Mouse (Mus musculus) embryonic facial prominence, embryonic 11.5 days (tissue): ENCODE measurements around the gene Tomt. TPM values are rescaled to one million over a fixed set of nuclear protein-coding genes. Genes with fewer than 3 reads are reported as not detected.

ENCODE experiments used
- ATAC-seq: fragments of 200-750 bp; cut with Nextera tagmentation; replicated peaks from 2 replicates; pipeline ENCODE4 v1.8.0; 2017; ENCODE audit warnings: low read depth; ENCODE audit not compliant: insufficient number of reproducible peaks, low FRiP score, low TSS enrichment
- DNase-seq: peaks from one replicate; pipeline ENCODE4 v3.0.0-alpha.2; 2015; ENCODE audit warnings: low spot score
- H3K27ac ChIP-seq: fragments of 300-500 bp; sonication (generic); replicated peaks from 2 replicates; pipeline ENCODE4 v1.5.1; 2014; ENCODE audit warnings: mild to moderate bottlenecking, low read depth, low read length, control low read depth
- H3K27me3 ChIP-seq: fragments of 300-500 bp; sonication (generic); 2 replicates; pipeline ENCODE4 v1.6.1; 2014; ENCODE audit warnings: mild to moderate bottlenecking, low read length, moderate library complexity, mixed read lengths; ENCODE audit not compliant: control insufficient read depth, insufficient read depth
- H3K36me3 ChIP-seq: fragments of 300-500 bp; sonication (generic); replicated peaks from 2 replicates; pipeline ENCODE4 v1.6.1; 2014; ENCODE audit warnings: low read depth, mild to moderate bottlenecking, low read length, moderate library complexity, mixed read lengths; ENCODE audit not compliant: control insufficient read depth, insufficient read depth
- H3K4me1 ChIP-seq: fragments of 300-500 bp; sonication (generic); 2 replicates; pipeline ENCODE4 v1.6.1; 2014; ENCODE audit warnings: low read length, mixed read lengths; ENCODE audit not compliant: control insufficient read depth, insufficient read depth
- H3K4me2 ChIP-seq: fragments of 300-500 bp; sonication (generic); 2 replicates; pipeline ENCODE4 v1.6.1; 2014; ENCODE audit warnings: low read depth, mild to moderate bottlenecking, control low read depth, low read length, moderate library complexity
- H3K4me3 ChIP-seq: fragments of 300-500 bp; sonication (generic); 2 replicates; pipeline ENCODE4 v1.5.1; 2014; ENCODE audit warnings: low read depth, low read length, control low read depth
- H3K9ac ChIP-seq: fragments of 300-500 bp; sonication (generic); replicated peaks from 2 replicates; pipeline ENCODE4 v1.6.1; 2014; ENCODE audit warnings: mild to moderate bottlenecking, control low read depth, low read length
- H3K9me3 ChIP-seq: fragments of 300-500 bp; sonication (generic); replicated peaks from 2 replicates; pipeline ENCODE4 v1.6.1; 2016; ENCODE audit warnings: mild to moderate bottlenecking, low read length, inconsistent platforms, mixed read lengths; ENCODE audit not compliant: control insufficient read depth
- WGBS: fragments of 180-500 bp; shearing (Covaris S2); extraction: QIAGEN DNeasy Blood & Tissue Kit; methylation state at CpG from one replicate; pipeline ENCODE4 v1.1.7; 2014; 5-methylcytosine and 5-hydroxymethylcytosine counted together
- polyA plus RNA-seq: library from polyadenylated mRNA; unstranded; fragments of >200 nt; fragmentation: Nextera tagmentation; extraction: Ambion mirVana; gene quantifications from 2 replicates; pipeline ENCODE4 v1.2.1, GENCODE M21; 2014

Gene Tomt
- polyA plus RNA-seq, 1 experiment from 2014 or later = 0.27 TPM

DNA sequence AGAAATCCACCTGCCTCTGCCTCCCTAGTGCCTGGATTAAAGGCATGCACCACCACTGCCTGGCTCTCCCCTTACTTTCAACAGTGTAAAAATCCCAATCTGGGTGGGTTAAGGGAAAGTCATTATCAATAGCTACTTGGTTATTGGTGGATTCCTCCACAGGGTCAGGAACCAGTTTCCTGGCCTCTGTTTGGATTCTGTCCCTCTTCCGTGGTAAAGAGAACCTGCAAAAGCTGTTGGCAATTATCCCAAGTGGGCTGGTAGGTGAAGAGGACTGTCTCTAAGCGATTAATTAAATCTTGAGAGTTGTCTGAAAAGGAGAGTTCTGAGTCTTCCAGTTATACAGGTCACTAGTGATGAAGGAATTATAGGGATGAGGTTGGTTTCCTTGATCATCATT lies 32.2 kb upstream of the Tomt start:
- H3K4me1 ChIP-seq = no peaks in the 10 kb centered on the region
- no peak for DNase-seq
- no peak overlapping the region for H3K4me3 ChIP-seq
- no peaks in the 10 kb centered on the region; the same call in 1 of the 2 replicates for H3K36me3 ChIP-seq
- ATAC-seq = no peak
- H3K9ac ChIP-seq = no peak overlapping the region
- H3K27ac ChIP-seq = no peak overlapping the region
- H3K4me2 ChIP-seq = no peak overlapping the region
- 74% methylated on average over 2 of the region's 2 CpGs for WGBS
- no peaks in the 10 kb centered on the region for H3K9me3 ChIP-seq
- H3K27me3 ChIP-seq = no peaks in the 10 kb centered on the region

GRCm38 (mm10) chr7:101937569-101937968 lies 31.4 kb upstream of the Tomt start:
- H3K9ac ChIP-seq = no peak overlapping the region
- no peaks in the 10 kb centered on the region for H3K27me3 ChIP-seq
- 94% methylated on average over 4 of the region's 4 CpGs for WGBS
- ATAC-seq (no peak), DNase-seq (no peak)
- no peak overlapping the region for H3K4me2 ChIP-seq
- no peaks in the 10 kb centered on the region; the same call in 1 of the 2 replicates for H3K36me3 ChIP-seq
- no peaks in the 10 kb centered on the region for H3K4me1 ChIP-seq
- H3K9me3 ChIP-seq = no peaks in the 10 kb centered on the region
- H3K27ac ChIP-seq = no peak overlapping the region
- H3K4me3 ChIP-seq = no peak overlapping the region

GRCm38 (mm10) chr7:101936996-101937395 lies 30.8 kb upstream of the Tomt start:
- Histone ChIP-seq H3K4me2 (no peak overlapping the region), H3K27ac (no peak overlapping the region), H3K4me1 (no peaks in the 10 kb centered on the region), H3K36me3 (no peaks in the 10 kb centered on the region; the same call in 1 of the 2 replicates), H3K27me3 (no peaks in the 10 kb centered on the region), H3K9me3 (no peaks in the 10 kb centered on the region), H3K4me3 (no peak overlapping the region), H3K9ac (no peak overlapping the region)
- no peak for DNase-seq
- no peak for ATAC-seq
- 94% methylated on average over 4 of the region's 4 CpGs for WGBS

DNA sequence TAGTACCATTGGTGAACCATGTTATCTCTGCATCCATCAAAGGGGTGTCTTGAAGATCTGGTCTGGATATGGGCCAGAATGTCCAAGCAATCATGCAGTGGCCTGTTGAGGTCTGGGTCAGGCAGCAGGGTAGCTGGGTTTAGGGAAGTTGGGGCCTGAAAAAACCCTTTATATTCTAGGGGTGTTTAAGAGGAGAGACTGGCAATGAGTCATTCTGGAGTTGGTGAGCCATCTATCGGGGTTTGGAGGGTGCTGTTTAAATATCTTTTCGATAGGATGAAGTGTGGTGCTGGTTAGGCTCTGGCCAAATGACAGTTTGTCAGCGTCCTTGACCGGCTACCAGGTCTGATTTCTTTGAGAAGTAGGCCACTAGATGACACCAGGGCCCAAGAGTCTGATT lies 29.8 kb upstream of the Tomt start:
- no peak overlapping the region for H3K4me2 ChIP-seq
- no peak for DNase-seq
- no peak overlapping the region for H3K27ac ChIP-seq
- ATAC-seq = no peak
- H3K27me3 ChIP-seq = no peaks in the 10 kb centered on the region
- 95% methylated on average over 4 of the region's 4 CpGs for WGBS
- no peaks in the 10 kb centered on the region for H3K4me1 ChIP-seq
- no peaks in the 10 kb centered on the region; the same call in 1 of the 2 replicates for H3K36me3 ChIP-seq
- no peak overlapping the region for H3K9ac ChIP-seq
- no peak overlapping the region for H3K4me3 ChIP-seq
- H3K9me3 ChIP-seq = no peaks in the 10 kb centered on the region

DNA sequence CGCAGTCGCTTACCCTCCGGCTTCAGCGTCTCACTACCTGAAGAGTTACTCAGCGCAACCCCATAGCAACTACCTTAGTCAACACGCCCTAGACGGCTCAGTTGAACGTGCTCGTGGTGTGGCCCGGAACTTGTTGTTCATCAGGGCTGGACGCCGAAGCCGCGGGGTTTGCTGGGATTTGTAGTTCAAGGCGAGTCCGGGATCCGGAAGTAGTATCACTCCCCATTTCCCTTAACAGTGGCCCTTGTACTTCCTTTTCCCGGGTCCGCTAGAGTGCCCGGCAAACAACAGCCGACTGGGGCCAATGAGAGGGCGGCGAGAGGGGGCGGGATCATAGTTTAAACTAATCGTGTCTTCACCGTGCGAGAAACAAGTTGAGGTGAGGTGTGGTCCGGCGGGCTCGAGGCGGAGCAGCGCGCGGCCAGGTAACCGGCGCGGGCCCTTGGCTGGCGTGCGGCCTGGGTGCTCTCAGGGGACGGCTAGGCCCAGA lies 27.6 kb upstream of the Tomt start, which contains the start of the genes Lrrc51 and Numa1:
TSS of gene Lrrc51 (minus strand) at position 145 of the 490 bp plus-strand sequence.
TSS of gene Numa1 (plus strand) at position 361 of the 490 bp plus-strand sequence.
- peak within 1 kb of the TSS; percentile 65 for H3K4me2 ChIP-seq
- no peaks in the 10 kb centered on the region; the same call in 1 of the 2 replicates for H3K36me3 ChIP-seq
- 0 out of 2 replicates have a peak within 1 kb of the TSS, but pooled peaks have one; percentile 16 for H3K27ac ChIP-seq
- no peaks in the 10 kb centered on the region for H3K4me1 ChIP-seq
- H3K9me3 ChIP-seq = no peaks in the 10 kb centered on the region
- H3K9ac ChIP-seq = peak within 1 kb of the TSS; percentile 77
- H3K27me3 ChIP-seq = no peaks in the 10 kb centered on the region
- ATAC-seq = peak; percentile 99
- WGBS = 0% methylated on average over 40 of the region's 40 CpGs
- DNase-seq = peak; percentile 98
- H3K4me3 ChIP-seq = peak within 1 kb of the TSS; percentile 69

DNA sequence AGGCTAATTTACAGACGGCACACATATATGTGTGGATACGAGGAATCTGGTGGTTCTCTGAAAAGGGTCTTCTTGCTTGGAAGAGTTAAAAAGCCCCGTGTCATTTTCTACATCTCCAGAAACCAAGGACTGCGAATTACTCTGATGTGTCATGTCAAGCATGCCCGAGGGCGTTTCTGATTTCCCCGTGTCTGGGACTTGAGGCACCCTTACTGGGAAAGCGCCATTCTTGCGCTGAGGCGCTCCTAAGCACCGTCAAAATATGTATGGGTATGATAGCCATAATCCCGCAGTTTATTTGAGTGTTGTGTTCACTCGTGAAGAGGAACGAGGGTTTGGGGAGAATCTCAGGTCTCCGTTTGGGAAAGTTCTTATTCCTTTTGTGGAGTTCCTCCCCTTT lies 27.1 kb upstream of the Tomt start:
- WGBS = 6% methylated on average over 15 of the region's 15 CpGs
- Histone ChIP-seq H3K27ac (0 out of 2 replicates have a peak overlapping the region, but pooled peaks have one; percentile 16), H3K27me3 (no peaks in the 10 kb centered on the region), H3K36me3 (no peaks in the 10 kb centered on the region; the same call in 1 of the 2 replicates), H3K4me3 (peak overlapping the region; percentile 69), H3K4me2 (peak overlapping the region; percentile 65), H3K9ac (peak overlapping the region; percentile 77), H3K4me1 (no peaks in the 10 kb centered on the region), H3K9me3 (no peaks in the 10 kb centered on the region)
- ATAC-seq = peak; percentile 4; the same call in 1 of the 2 replicates
- DNase-seq = peak; percentile 57

DNA sequence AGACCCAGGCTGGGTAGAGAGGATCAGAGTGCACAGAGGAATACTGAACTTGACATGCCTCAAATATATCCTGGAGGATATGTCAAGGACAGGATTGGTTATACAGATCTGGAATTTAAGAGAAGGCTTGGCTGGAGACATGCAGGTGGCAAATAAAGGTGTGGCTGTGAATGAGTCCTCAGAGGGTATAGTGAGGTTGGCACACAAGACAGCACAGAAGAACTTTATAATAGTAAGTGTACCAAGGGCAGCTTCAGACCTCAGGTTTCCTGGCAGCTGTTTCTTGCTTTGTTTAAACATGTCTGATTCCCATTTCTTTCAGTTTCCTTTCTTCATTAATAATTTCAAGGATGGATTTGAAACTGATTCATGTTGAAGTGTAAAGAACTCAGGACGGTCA lies 26.4 kb upstream of the Tomt start:
- WGBS = 85% methylated on average over 1 of the region's 1 CpGs
- Histone ChIP-seq H3K9ac (no peak overlapping the region), H3K27ac (no peak overlapping the region), H3K4me3 (no peak overlapping the region), H3K9me3 (no peaks in the 10 kb centered on the region), H3K4me1 (no peaks in the 10 kb centered on the region), H3K4me2 (peak overlapping the region; percentile 16; the same call in 1 of the 2 replicates), H3K36me3 (no peaks in the 10 kb centered on the region; the same call in 1 of the 2 replicates), H3K27me3 (no peaks in the 10 kb centered on the region)
- no peak for ATAC-seq
- no peak for DNase-seq

DNA sequence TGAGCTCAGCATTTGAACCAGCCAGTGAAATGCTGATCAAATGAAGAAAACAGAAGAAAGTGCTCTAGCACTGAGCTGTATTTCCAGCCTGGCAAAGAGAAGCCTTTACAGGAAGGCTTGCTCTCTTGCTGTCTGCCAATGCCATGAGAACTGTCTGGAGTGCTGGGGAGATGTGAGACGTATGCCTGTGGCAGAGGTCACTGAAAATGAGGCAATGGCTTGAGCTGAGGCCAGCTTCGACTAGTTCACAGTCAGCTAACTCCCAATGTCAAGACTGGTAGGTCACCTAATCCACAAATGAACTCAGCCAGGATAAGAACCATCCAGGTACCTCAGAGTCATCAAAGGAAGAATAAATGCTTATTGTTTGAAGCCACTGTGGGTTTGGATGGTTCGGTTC lies 21.9 kb upstream of the Tomt start:
- H3K9me3 ChIP-seq = no peaks in the 10 kb centered on the region
- DNase-seq = no peak
- no peaks in the 10 kb centered on the region for H3K4me1 ChIP-seq
- no peak overlapping the region for H3K27ac ChIP-seq
- no peak overlapping the region for H3K4me3 ChIP-seq
- ATAC-seq = no peak
- no peaks in the 10 kb centered on the region for H3K36me3 ChIP-seq
- no peaks in the 10 kb centered on the region for H3K27me3 ChIP-seq
- H3K4me2 ChIP-seq = no peak overlapping the region
- 88% methylated on average over 3 of the region's 3 CpGs for WGBS
- no peak overlapping the region for H3K9ac ChIP-seq
